Mouse (Mus musculus) embryo, embryonic 11 days (tissue): Measurements from ENCODE around the gene Zfp976.
"Not testable (repeated sequence)": the region's sequence is repeated elsewhere in the genome, so short reads cannot be mapped to it uniquely, and the experiment has no call there.

Source experiments
- DNase-seq: peaks from one replicate; pipeline ENCODE4 v3.0.0-alpha.2; 2015

Gene Zfp976

GRCm38 (mm10) chr7:42642152-42643115, at the start of gene Zfp976:
Gene Zfp976 (minus strand): TSS chr7:42642588.
- peak; percentile 83 for DNase-seq

- DNase-seq, result not testable (repeated sequence)
Measured at GRCm38 (mm10) chr7:42680081-42680480, 37.7 kb upstream of the Zfp976 start.

GRCm38 (mm10) chr7:42679646-42680045, 37.3 kb upstream of the Zfp976 start:
- DNase-seq, result not testable (repeated sequence)

- DNase-seq, result not testable (repeated sequence)
Measured at GRCm38 (mm10) chr7:42660140-42660539, 17.8 kb upstream of the Zfp976 start.

GRCm38 (mm10) chr7:42655211-42655610, 12.8 kb upstream of the Zfp976 start:
- not testable (repeated sequence) for DNase-seq

GRCm38 (mm10) chr7:42643120-42643620, 782 bp upstream of the Zfp976 start:
- DNase-seq, result peak; percentile 1

GRCm38 (mm10) chr7:42631031-42631430, 11.4 kb downstream of the Zfp976 start:
- DNase-seq, result not testable (repeated sequence)

- not testable (repeated sequence) for DNase-seq
Measured at GRCm38 (mm10) chr7:42595666-42596065, 46.7 kb downstream of the Zfp976 start.

- not testable (repeated sequence) for DNase-seq
Measured at GRCm38 (mm10) chr7:42592413-42592812, 50.0 kb downstream of the Zfp976 start, which contains the start of gene Zfp977. Gene Zfp977 (minus strand): TSS chr7:42592547.

- DNase-seq, result not testable (repeated sequence)
Measured at GRCm38 (mm10) chr7:42591311-42591710, 51.1 kb downstream of the Zfp976 start.

GRCm38 (mm10) chr7:42578488-42578887, 63.9 kb downstream of the Zfp976 start, which contains the start of gene Gm21028:
Gene Gm21028 (minus strand): TSS chr7:42578588.
- DNase-seq, result no peak
